Mouse (Mus musculus) intestine, embryonic 16.5 days (tissue): ENCODE measurements around the gene Usp20. TPM values are rescaled to one million over a fixed set of nuclear protein-coding genes. Genes with fewer than 3 reads are reported as not detected.

Experiments
- ATAC-seq: fragments of 200-750 bp; cut with Nextera tagmentation; 2 replicates; pipeline ENCODE4 v1.8.0; 2017; ENCODE audit warnings: moderate TSS enrichment, moderate library complexity
- H3K27ac ChIP-seq: fragments of 300-500 bp; sonication (generic); 2 replicates; pipeline ENCODE4 v1.5.1; 2014; ENCODE audit warnings: mild to moderate bottlenecking, low read length
- H3K27me3 ChIP-seq: fragments of 300-500 bp; sonication (generic); replicated peaks from 2 replicates; pipeline ENCODE4 v1.6.1; 2014; ENCODE audit warnings: low read length, control low read depth, mixed read lengths; ENCODE audit not compliant: control insufficient read depth, insufficient read depth
- H3K36me3 ChIP-seq: fragments of 300-500 bp; sonication (generic); 2 replicates; pipeline ENCODE4 v1.6.1; 2014; ENCODE audit warnings: low read length, control low read depth; ENCODE audit not compliant: control insufficient read depth, insufficient read depth
- H3K4me1 ChIP-seq: fragments of 300-500 bp; sonication (generic); 2 replicates; pipeline ENCODE4 v1.6.1; 2014; ENCODE audit warnings: low read length, control low read depth, mixed read lengths; ENCODE audit not compliant: control insufficient read depth, insufficient read depth
- H3K4me2 ChIP-seq: fragments of 300-500 bp; sonication (generic); 2 replicates; pipeline ENCODE4 v1.6.1; 2014; ENCODE audit warnings: low read depth, low read length, control low read depth
- H3K4me3 ChIP-seq: fragments of 300-500 bp; sonication (generic); 2 replicates; pipeline ENCODE4 v1.5.1; 2014; ENCODE audit warnings: mild to moderate bottlenecking, low read length
- H3K9ac ChIP-seq: fragments of 300-500 bp; sonication (generic); 2 replicates; pipeline ENCODE4 v1.6.1; 2014; ENCODE audit warnings: low read depth, low read length
- H3K9me3 ChIP-seq: fragments of 300-500 bp; sonication (generic); 2 replicates; pipeline ENCODE4 v1.6.1; 2016; ENCODE audit warnings: low read length, control low read depth; ENCODE audit not compliant: control insufficient read depth
- WGBS: fragments of 180-500 bp; shearing (Covaris S2); extraction: QIAGEN DNeasy Blood & Tissue Kit; methylation state at CpG from one replicate; pipeline ENCODE4 v1.1.7; 2014; 5-methylcytosine and 5-hydroxymethylcytosine counted together
- polyA plus RNA-seq: library from polyadenylated mRNA; unstranded; fragments of >200 nt; fragmentation: Nextera tagmentation; extraction: Ambion mirVana; gene quantifications from 2 replicates; pipeline ENCODE4 v1.2.1, GENCODE M21; 2015

Gene Usp20
- polyA plus RNA-seq, 1 experiment from 2014 or later = 14.5 TPM

DNA sequence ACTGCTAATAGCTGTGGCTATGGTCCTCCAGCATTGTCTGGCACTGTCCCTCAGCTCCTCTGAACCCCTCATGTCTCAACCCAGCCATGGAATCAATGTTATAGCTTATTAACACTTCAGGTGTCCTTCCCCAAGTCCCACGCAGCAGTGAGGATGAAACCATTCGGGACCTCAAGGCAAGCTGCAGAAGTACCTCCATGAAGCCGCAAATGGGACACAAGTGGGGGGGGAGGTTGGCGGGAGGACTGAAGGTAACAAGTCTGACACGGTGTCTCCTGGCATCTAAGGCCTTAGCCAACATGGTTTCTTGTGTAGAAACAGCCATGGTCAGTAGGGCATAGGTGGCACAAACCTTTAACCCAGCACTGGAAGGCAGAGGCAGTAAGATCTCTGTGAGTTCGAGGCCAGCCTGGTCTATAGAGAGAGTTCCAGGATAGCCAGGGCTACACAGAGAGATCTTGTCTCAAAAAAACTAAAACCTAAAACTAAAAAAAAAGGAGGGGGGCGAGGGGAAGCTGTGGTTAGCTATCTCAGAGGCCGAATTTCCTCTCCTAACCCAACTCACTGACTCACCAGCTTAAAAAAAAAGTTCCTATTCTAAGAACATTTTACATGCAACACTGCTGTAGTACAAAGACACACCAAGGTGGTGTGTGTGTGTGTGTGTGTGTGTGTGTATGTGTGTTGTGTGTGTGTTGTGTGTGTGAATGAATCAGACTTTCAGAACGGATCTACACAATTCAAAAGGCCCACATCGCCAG, 80.0 kb downstream of the Usp20 start:
- H3K4me1 ChIP-seq = no peaks in the 10 kb centered on the region
- no peak overlapping the region for H3K9ac ChIP-seq
- no peaks in the 10 kb centered on the region for H3K9me3 ChIP-seq
- H3K4me2 ChIP-seq = no peak overlapping the region
- no peak overlapping the region for H3K4me3 ChIP-seq
- WGBS = 90% methylated on average over 10 of the region's 10 CpGs
- H3K27ac ChIP-seq = no peak overlapping the region
- no peaks in the 10 kb centered on the region for H3K27me3 ChIP-seq
- H3K36me3 ChIP-seq = 0 out of 2 replicates have a peak, but pooled peaks cover 3% of the 10 kb centered on the region
- no peak for ATAC-seq

DNA sequence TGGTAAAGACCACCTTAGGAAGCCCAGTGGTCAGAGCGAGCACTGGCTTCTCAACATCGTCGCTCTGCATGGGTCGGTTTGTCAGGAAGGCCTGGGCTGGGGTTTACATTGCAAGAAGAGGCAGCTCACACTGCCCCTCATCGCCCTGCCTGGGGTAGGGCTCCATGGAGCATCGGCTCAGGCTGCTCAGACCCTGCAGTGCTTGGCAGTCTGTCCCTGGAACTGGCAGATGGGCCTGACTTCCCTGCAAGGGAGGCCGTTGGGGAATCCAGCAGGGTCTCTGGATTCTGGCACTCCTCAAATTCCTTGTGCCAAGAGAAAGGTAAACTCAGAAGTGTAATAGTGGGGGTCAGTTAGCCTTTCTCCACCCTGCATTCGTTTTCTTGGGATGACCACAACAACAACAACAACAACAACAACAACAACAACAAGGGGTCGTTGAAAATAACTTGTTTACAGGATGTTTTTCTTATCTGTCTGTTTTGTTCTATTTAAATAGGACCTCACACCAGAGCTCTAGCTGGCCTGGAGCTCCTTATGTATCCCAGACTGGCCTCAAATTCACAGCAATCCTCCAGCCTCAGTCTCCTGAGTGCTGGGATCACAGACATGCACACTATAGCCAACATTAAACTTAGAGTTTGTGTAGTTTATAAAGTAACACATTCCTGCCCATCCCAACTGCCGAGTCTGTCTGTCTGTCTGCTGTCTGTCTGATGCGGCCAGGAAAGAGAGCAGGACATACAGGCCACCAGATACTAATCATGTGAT, 84.1 kb downstream of the Usp20 start:
- no peak for ATAC-seq
- Histone ChIP-seq H3K27ac (no peak overlapping the region), H3K9me3 (no peaks in the 10 kb centered on the region), H3K4me3 (no peak overlapping the region), H3K27me3 (no peaks in the 10 kb centered on the region), H3K9ac (no peak overlapping the region), H3K36me3 (no peaks in the 10 kb centered on the region), H3K4me2 (no peak overlapping the region), H3K4me1 (peaks cover 6% of the 10 kb centered on the region)
- WGBS = 79% methylated on average over 11 of the region's 11 CpGs

DNA sequence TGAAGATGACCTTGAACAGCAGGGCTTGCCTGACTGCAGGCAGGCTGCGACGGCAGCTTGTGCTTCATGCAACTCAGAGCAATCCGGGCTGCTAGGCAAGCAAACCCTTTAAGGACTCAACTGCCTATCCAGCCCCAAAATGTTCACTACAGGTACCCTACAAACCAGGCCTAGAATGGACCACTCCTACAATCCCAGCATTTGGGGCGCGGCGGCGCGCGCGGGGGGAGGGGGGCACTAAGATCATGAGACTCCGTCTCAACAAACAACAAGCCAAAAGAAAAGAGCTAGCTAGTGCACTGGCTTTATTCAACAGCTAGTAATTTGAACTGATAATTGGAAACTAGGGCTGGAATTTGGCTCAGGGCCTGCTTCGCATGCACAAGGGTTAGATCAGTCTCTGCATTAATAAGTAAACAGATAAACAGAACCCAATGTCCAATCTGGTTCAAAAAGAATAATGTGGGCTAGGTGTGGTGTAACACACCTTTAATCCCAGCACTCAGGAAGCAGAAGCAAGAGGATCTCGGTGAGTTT, 85.0 kb downstream of the Usp20 start:
- Histone ChIP-seq H3K4me3 (no peak overlapping the region), H3K27ac (no peak overlapping the region), H3K36me3 (no peaks in the 10 kb centered on the region), H3K4me2 (no peak overlapping the region), H3K27me3 (no peaks in the 10 kb centered on the region), H3K9me3 (no peaks in the 10 kb centered on the region), H3K9ac (no peak overlapping the region), H3K4me1 (peaks cover 6% of the 10 kb centered on the region)
- 83% methylated on average over 13 of the region's 13 CpGs for WGBS
- ATAC-seq = no peak

DNA sequence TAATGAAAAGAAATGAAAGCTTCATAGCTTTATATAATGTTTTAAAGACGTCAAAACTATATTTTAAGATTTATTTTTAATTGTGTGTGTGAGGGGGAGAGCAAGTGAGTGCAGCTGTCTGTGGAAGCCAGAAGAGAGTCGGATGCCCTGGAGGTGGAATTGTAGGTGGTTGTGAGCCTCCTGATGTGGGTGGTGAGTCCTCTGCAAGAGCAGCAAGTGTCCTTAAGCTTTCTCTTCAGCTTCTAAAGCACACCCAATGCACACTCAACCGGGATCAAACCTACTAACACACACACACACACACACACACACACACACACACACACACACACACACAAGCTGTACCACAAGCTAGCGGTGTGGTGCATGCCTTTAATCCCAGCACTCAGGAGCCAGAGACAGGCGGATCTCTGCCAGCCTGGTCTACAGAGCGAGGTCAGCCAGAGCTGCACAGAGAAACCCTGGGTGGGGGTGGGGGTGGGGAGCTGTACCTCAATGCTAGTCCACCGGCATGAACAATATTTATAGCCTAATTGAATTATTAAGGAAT, 85.7 kb downstream of the Usp20 start:
- Histone ChIP-seq H3K27ac (peak overlapping the region; percentile 11; the same call in 1 of the 2 replicates), H3K27me3 (no peaks in the 10 kb centered on the region), H3K4me1 (peaks cover 6% of the 10 kb centered on the region), H3K4me2 (no peak overlapping the region), H3K36me3 (no peaks in the 10 kb centered on the region), H3K9me3 (no peaks in the 10 kb centered on the region), H3K4me3 (no peak overlapping the region), H3K9ac (no peak overlapping the region)
- ATAC-seq = no peak
- 72% methylated on average over 7 of the region's 7 CpGs for WGBS

DNA sequence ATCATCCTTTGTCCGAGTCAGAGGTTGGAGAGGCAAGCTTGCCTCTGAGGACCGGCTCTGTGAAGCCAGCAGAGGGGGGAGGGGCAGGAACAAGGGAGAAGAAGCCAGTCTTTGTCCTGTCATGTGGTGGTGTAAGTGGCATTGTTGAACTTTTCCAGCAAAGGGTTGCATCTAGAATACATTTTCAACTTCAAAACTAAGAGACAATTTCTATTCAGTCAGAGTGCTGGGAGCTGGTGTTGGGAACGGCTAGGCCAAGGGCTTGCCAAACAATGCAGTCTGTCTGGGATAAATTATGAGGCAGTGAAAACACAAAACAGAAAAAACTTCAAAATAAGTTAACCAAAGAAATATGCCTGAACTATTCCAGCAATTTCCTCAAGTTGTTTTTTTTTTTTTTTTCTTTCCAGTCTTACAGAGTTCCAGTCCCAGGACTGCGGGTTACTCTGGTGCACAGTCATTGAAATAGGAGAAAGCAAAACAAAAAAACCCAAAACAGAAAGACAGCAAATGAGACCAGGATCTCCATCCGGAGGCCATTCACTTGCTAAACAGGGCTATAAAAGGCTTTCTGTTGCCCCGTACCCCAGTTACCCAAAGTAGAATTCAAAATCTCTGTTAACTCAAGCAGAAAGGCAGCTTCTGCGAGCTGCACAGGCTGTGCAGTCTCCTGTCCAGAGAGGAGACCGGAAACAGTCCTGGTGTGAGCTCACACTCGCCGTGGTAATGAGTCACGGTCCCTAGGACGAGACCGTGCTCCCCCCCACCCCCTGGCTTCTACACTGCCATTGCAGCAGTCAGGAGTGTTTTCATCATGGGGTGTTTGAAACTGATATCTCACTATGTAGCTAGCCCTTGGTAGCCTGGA, 86.4 kb downstream of the Usp20 start:
- WGBS = 46% methylated on average over 13 of the region's 13 CpGs
- Histone ChIP-seq H3K9me3 (no peaks in the 10 kb centered on the region), H3K9ac (no peak overlapping the region), H3K4me3 (no peak overlapping the region), H3K27me3 (no peaks in the 10 kb centered on the region), H3K36me3 (peaks cover 3% of the 10 kb centered on the region; the same call in 1 of the 2 replicates), H3K4me1 (peaks cover 6% of the 10 kb centered on the region), H3K4me2 (no peak overlapping the region), H3K27ac (peak overlapping the region; percentile 61)
- no peak for ATAC-seq

DNA sequence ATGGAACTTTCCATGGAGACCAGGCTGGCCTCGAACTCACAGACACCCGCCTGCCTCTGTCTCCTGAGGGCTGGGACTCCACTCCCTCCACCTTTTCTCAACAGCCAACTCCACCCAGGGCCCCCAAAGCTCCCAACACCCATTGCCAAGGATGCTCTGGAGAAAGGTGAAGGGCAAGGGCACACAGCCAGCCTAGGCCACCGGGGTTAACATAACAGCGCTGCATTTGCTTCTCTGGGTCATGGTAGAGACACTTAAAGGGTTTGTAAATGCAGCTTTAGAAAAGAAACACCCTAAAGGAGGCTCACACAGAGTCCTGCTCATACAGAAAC, 87.0 kb downstream of the Usp20 start:
- no peak for ATAC-seq
- Histone ChIP-seq H3K4me1 (peaks cover 6% of the 10 kb centered on the region), H3K4me3 (no peak overlapping the region), H3K4me2 (no peak overlapping the region), H3K9ac (no peak overlapping the region), H3K27ac (peak overlapping the region; percentile 61), H3K36me3 (peaks cover 3% of the 10 kb centered on the region; the same call in 1 of the 2 replicates), H3K27me3 (no peaks in the 10 kb centered on the region), H3K9me3 (no peaks in the 10 kb centered on the region)
- 89% methylated on average over 4 of the region's 4 CpGs for WGBS

DNA sequence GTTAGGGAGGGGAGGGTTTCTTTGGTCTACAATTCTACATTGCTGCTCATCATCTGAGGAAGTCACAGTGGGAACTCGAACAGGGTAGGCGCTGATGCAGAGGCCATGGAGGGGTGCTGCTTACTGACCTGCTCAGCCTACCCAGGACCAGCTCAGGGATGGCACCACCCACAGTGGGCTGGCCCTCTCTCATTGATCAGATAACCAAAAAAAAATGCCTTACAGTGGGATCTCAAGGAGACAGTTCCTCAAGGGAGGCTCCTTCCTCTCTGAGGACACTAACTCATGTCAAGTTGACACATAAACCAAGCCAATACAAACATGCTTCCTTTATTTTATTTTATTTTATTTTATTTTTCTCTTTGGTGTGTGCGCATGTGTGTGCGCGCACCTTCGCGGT, 87.4 kb downstream of the Usp20 start:
- peaks cover 3% of the 10 kb centered on the region; the same call in 1 of the 2 replicates for H3K36me3 ChIP-seq
- no peak overlapping the region for H3K4me2 ChIP-seq
- no peak overlapping the region for H3K9ac ChIP-seq
- H3K27me3 ChIP-seq = no peaks in the 10 kb centered on the region
- no peak for ATAC-seq
- peaks cover 6% of the 10 kb centered on the region for H3K4me1 ChIP-seq
- no peaks in the 10 kb centered on the region for H3K9me3 ChIP-seq
- WGBS = 93% methylated on average over 7 of the region's 7 CpGs
- H3K4me3 ChIP-seq = no peak overlapping the region
- no peak overlapping the region for H3K27ac ChIP-seq
